ENCODE assay signal across 21 mouse cellular contexts in the genomic region with DNA sequence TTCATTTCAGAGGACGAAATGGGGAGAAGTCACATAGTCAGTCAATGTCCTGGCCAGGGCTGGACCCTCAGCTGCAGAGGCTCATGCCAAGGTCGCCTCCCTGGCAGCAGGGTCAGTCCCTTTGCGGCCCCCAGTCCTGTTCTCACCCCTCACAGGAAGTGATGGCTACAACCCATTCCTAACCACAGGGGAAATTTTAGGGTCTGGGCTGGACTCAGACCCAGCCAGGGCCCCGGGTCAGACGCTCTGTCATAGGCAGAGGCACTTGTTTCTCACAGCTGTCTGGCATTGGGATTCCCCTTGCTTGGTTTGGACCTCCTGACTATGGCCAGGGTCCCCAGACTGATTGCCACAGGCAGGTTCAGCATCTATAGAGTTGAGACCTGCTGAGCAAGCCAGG. TPM values are rescaled to one million over a fixed set of nuclear protein-coding genes. Genes with fewer than 3 reads are reported as not detected.
A peak's percentile ranks its signal among the peaks of the same experiment; 100 is the strongest.
DNase-seq lines count a peak whose midpoint lies in the region; ATAC-seq and TF ChIP-seq lines count a peak whose summit lies in the region.
"Had no signal": no experiment of that assay in that cellular context is flagged by ENCODE, and none has a peak within 500 bp of the region (broad histone marks: within the 10 kb centered on the region; RNA-seq: fewer than 3 reads in every experiment).

No protein-coding gene starts in this region.

- no peaks in the 10 kb centered on the region for H3K27me3 ChIP-seq in megakaryocyte, embryonic 14.5 days (replicated peaks)
- no peaks in the 10 kb centered on the region for H3K27me3 ChIP-seq in CH12.LX (replicated peaks)
- H3K27me3 ChIP-seq: Patski had no signal

- TF ChIP-seq CTCF in CH12.LX (conservative IDR thresholded peaks at IDR 0.05 in 1 of 2, IDR thresholded peaks at IDR 0.05 in 1 of 2; ENCODE audit: low read depth in 2 of 2, low read length in 2 of 2), result no peak
- no peak for TF ChIP-seq CTCF in layer of hippocampus, adult 2 months (conservative IDR thresholded peaks at IDR 0.05)

- H3K36me3 ChIP-seq in megakaryocyte, embryonic 14.5 days (replicated peaks; ENCODE audit: low read length), result peaks cover 4% of the 10 kb centered on the region
- no peaks in the 10 kb centered on the region for H3K36me3 ChIP-seq in CH12.LX (replicated peaks in 1 of 2; ENCODE audit: control insufficient read depth in 1 of 2, insufficient read depth in 1 of 2, low read length in 1 of 2)
- H3K36me3 ChIP-seq: G1E had no signal

- H3K4me1 ChIP-seq in megakaryocyte, embryonic 14.5 days, result peaks cover 99% of the 10 kb centered on the region
- H3K4me1 ChIP-seq in CH12.LX (ENCODE audit: control insufficient read depth in 1 of 2, insufficient read depth in 2 of 2), result peaks cover 53 to 96% of the 10 kb centered on the region in 2 experiments

- H3K9ac ChIP-seq in CH12.LX (ENCODE audit: insufficient read depth, low read depth), result no peak overlapping the region

- peak; percentile 31; the same call in 1 of the 2 replicates for TF ChIP-seq EP300 in CH12.LX (IDR thresholded peaks at IDR 0.05; ENCODE audit: low read length)

- H3K4me3 ChIP-seq in megakaryocyte, embryonic 14.5 days (replicated peaks), result peak overlapping the region; percentile 31
- H3K4me3 ChIP-seq in CH12.LX (replicated peaks in 1 of 3; ENCODE audit: low read depth in 2 of 3, low read length in 2 of 3, poor library complexity in 1 of 3), result no peak overlapping the region
- no peak overlapping the region for H3K4me3 ChIP-seq in layer of hippocampus, adult 2 months

- ATAC-seq in megakaryocyte, adult 5-6 weeks (ENCODE audit: poor library complexity, severe bottlenecking), result no peak
- ATAC-seq: activated CD4-positive, CD25-positive, alpha-beta regulatory T cell, adult 4 months; CD4-positive, CD25-positive, alpha-beta regulatory T cell, adult 4 months; Patski had no signal

- no peak overlapping the region for H3K4me2 ChIP-seq in CH12.LX (ENCODE audit: insufficient read depth, low read depth, poor library complexity, severe bottlenecking)

- H3K27ac ChIP-seq in CH12.LX (ENCODE audit: insufficient read depth, low read depth), result no peak overlapping the region
- no peak overlapping the region for H3K27ac ChIP-seq in layer of hippocampus, adult 2 months

- TF ChIP-seq POLR2A in CH12.LX (IDR thresholded peaks at IDR 0.05; ENCODE audit: low read depth, low read length), result no peak

- in situ Hi-C loops in CH12.LX (cut with MboI; ENCODE audit: low pct_ligation_motif_present, low pct_unique_long_range_greater_than_20kb, low sequenced_read_pairs), result loop anchor here (10.0 kb wide), 1 partner anchor 238 kb away; no protein-coding TSS in a partner anchor

- H3K9me3 ChIP-seq in megakaryocyte, embryonic 14.5 days, result no peaks in the 10 kb centered on the region
- no peaks in the 10 kb centered on the region for H3K9me3 ChIP-seq in CH12.LX (replicated peaks; ENCODE audit: low read length)
- H3K9me3 ChIP-seq: G1E had no signal

- H3K79me2 ChIP-seq in CH12.LX (replicated peaks; ENCODE audit: control insufficient read depth, extremely low read depth, insufficient read depth, poor library complexity, severe bottlenecking), result no peaks in the 10 kb centered on the region

- TF ChIP-seq RAD21 in CH12.LX (IDR thresholded peaks at IDR 0.05; ENCODE audit: low read depth, low read length), result no peak

- no peak for DNase-seq in CH12.LX (ENCODE audit: extremely low read depth)
- peak; percentile 79 to 91 for DNase-seq in natural killer cell, adult 2 months (ENCODE audit: low spot score in 2 of 2)
- no peak for DNase-seq in layer of hippocampus, adult 2 months (ENCODE audit: low spot score in 2 of 2)
- no peak for DNase-seq in thymus, postnatal 25 days
- DNase-seq: adrenal gland, adult 2 months; adrenal gland, adult 8-10 months; adrenal gland, postnatal 10 days; adrenal gland, postnatal 14 days; adrenal gland, postnatal 25 days; adrenal gland, postnatal 36 days; B cell, adult 2 months; cerebellum, adult 11 months; cerebellum, adult 11-12 months; cerebellum, adult 18-20 months; cerebellum, adult 2 months had no signal

- dilution Hi-C loops in CH12.LX (cut with MboI; ENCODE audit: extremely low pct_ligation_motif_present, extremely low pct_unique_long_range_greater_than_20kb, low sequenced_read_pairs), result no loop called here

TF ChIP-seq in CH12.LX, 34 proteins besides CTCF, POLR2A, EP300 and RAD21:
- TF ChIP-seq IRF4 (IDR thresholded peaks at IDR 0.05; ENCODE audit: low read depth, low read length) (peak; percentile 67), MEF2A (IDR thresholded peaks at IDR 0.05; ENCODE audit: borderline replicate concordance, low read depth, low read length) (peak; percentile 78), TCF12 (IDR thresholded peaks at IDR 0.05; ENCODE audit: low read depth, low read length) (0 out of 2 replicates have a peak, but pooled peaks have one; percentile 41), HCFC1 (IDR thresholded peaks at IDR 0.05; ENCODE audit: low read depth, low read length) (peak; percentile 16; the same call in 1 of the 2 replicates), UBTF (IDR thresholded peaks at IDR 0.05; ENCODE audit: low read depth, low read length) (peak; percentile 92; the same call in 1 of the 2 replicates), NELFE (IDR thresholded peaks at IDR 0.05; ENCODE audit: low read depth, low read length) (no peak), TBP (conservative IDR thresholded peaks at IDR 0.05; ENCODE audit: low read depth, low read length) (peak; percentile 85), ELF1 (IDR thresholded peaks at IDR 0.05; ENCODE audit: low read depth, low read length) (0 out of 2 replicates have a peak, but pooled peaks have one; percentile 36), SIN3A (IDR thresholded peaks at IDR 0.05; ENCODE audit: low read length) (0 out of 2 replicates have a peak, but pooled peaks have one; percentile 42), CHD2 (IDR thresholded peaks at IDR 0.05; ENCODE audit: low read length) (0 out of 2 replicates have a peak, but pooled peaks have one; percentile 34), BHLHE40 (IDR thresholded peaks at IDR 0.05; ENCODE audit: low read depth, low read length) (peak; percentile 60), MAX (IDR thresholded peaks at IDR 0.05; ENCODE audit: low read length) (no peak), MAZ (IDR thresholded peaks at IDR 0.05; ENCODE audit: low read depth, low read length) (peak; percentile 74; the same call in 1 of the 2 replicates), POLR2AphosphoS2 (IDR thresholded peaks at IDR 0.05; ENCODE audit: low read depth, low read length) (no peak), ETS1 (conservative IDR thresholded peaks at IDR 0.05; ENCODE audit: low read depth, low read length) (peak; percentile 78)
TF ChIP-seq in CH12.LX: peak in this region for 12.

RNA-seq across cellular contexts. Expression of gene Runx3, which starts 43.8 kb away (rescaled TPM):
- 128 and 414 TPM in 2 replicates for polyA plus RNA-seq in megakaryocyte, embryonic 14.5 days (2012; ENCODE audit: insufficient read depth, low replicate concordance)
- 18.1 and 20.8 TPM in 2 replicates for total RNA-seq in megakaryocyte, adult 5-6 weeks (2015)
- 4.3 and 6.5 TPM in 2 replicates for total RNA-seq in megakaryocyte, adult 5-6 weeks (2017)
- 13.7 and 19.7 TPM in 2 replicates for total RNA-seq in CH12.LX (2012; rRNA removed)
- total RNA-seq in CH12.LX (2014; rRNA removed), result 2.4 and 5.0 TPM in 2 replicates
- 48.0 and 61.1 TPM in 2 replicates for polyA plus RNA-seq in CH12.LX (2012; ENCODE audit: insufficient read length, low read depth)
- not detected for total RNA-seq in layer of hippocampus, adult 2 months (2021)
- polyA plus RNA-seq: cerebellum, adult 2 months had no signal

Comparison
In these comparisons a context has a peak if more than half of its experiments do, and no peak if none do; other contexts are left out.
1. DNase-seq: peak in natural killer cell, adult 2 months (2 of 2); none in CH12.LX (single experiment), layer of hippocampus, adult 2 months (0 of 2) and thymus, postnatal 25 days (single experiment).